Mouse (Mus musculus) G1E (cell line): ENCODE results near the gene Prf1. TPM values are rescaled to one million over a fixed set of nuclear protein-coding genes. Genes with fewer than 3 reads are reported as not detected.

Experiments used
- ATAC-seq: 2 replicates; pipeline ENCODE4 v1.8.0; 2016; ENCODE audit warnings: mild to moderate bottlenecking; ENCODE audit not compliant: insufficient number of reproducible peaks, poor library complexity, low FRiP score, severe bottlenecking; ENCODE audit errors: extremely low read depth
- DNase-seq: peaks from one replicate; pipeline ENCODE4 v3.0.0; 2012; ENCODE audit warnings: low spot score
- H3K27me3 ChIP-seq: 2 replicates; pipeline ENCODE4 v1.6.1; 2012; ENCODE audit warnings: mild to moderate bottlenecking, low read length, inconsistent platforms; ENCODE audit not compliant: insufficient read depth
- H3K36me3 ChIP-seq: replicated peaks from 2 replicates; pipeline ENCODE3; 2012; ENCODE audit warnings: mild to moderate bottlenecking, inconsistent platforms
- H3K4me1 ChIP-seq: 2 replicates; pipeline ENCODE4 v1.6.1; 2012; ENCODE audit warnings: low read depth, low read length, inconsistent platforms, mixed read lengths; ENCODE audit not compliant: insufficient read depth
- H3K4me3 ChIP-seq: 2 replicates; pipeline ENCODE4 v1.5.1; 2012; ENCODE audit warnings: low read depth, mild to moderate bottlenecking, inconsistent platforms, low read length, moderate library complexity, mixed read lengths
- H3K9me3 ChIP-seq: replicated peaks from 2 replicates; pipeline ENCODE4 v1.6.1; 2012; ENCODE audit warnings: inconsistent platforms
- CTCF ChIP-seq: IDR thresholded peaks from 2 replicates; pipeline ENCODE4 v1.5.1; 2012; ENCODE audit warnings: low read depth, low read length, inconsistent platforms, mixed read lengths
- GATA1 ChIP-seq: IDR thresholded peaks from 2 replicates; pipeline ENCODE4 v1.6.1; 2012; ENCODE audit warnings: borderline replicate concordance, low read length, inconsistent platforms, mixed read lengths
- GATA2 ChIP-seq: IDR thresholded peaks from 2 replicates; pipeline ENCODE4 v1.6.1; 2012; ENCODE audit warnings: low read depth, low read length, inconsistent platforms, borderline replicate concordance
- POLR2AphosphoS5 ChIP-seq: IDR thresholded peaks from 2 replicates; pipeline ENCODE4 v1.6.1; 2012; ENCODE audit warnings: low read depth, low read length, inconsistent platforms; ENCODE audit not compliant: insufficient replicate concordance
- TAL1 ChIP-seq: conservative IDR thresholded peaks from 2 replicates; pipeline ENCODE4 v1.6.1; 2012; ENCODE audit warnings: low read depth, low read length, inconsistent platforms, mixed read lengths
- polyA plus RNA-seq: library from polyadenylated mRNA; stranded (reverse); fragments of >175 nt; gene quantifications from 2 replicates; pipeline ENCODE4 v1.2.3, GENCODE M21; 2012
- total RNA-seq, 2 experiments: library from RNA; stranded (forward) in 1 of 2; stranded (reverse) in 1 of 2; fragments of 200-1000 nt in 1 of 2; fragments of >200 nt in 1 of 2; fragmentation: Nextera tagmentation in 1 of 2; gene quantifications; 2 replicates each; pipeline ENCODE4 v1.2.3; 2014 to 2017

Prf1 gene
- total and polyA plus RNA-seq, 3 experiments = 0.05 TPM; not detected in 2

GRCm38 (mm10) chr10:61296713-61297445 lies 754 bp upstream of the Prf1 start:
- H3K27me3 ChIP-seq = no peaks in the 10 kb centered on the region
- ATAC-seq (no peak), DNase-seq (no peak)
- no peak for TF ChIP-seq GATA2
- H3K9me3 ChIP-seq = peaks cover 16% of the 10 kb centered on the region
- no peaks in the 10 kb centered on the region for H3K4me1 ChIP-seq
- no peaks in the 10 kb centered on the region for H3K36me3 ChIP-seq
- H3K4me3 ChIP-seq = no peak overlapping the region

DNA sequence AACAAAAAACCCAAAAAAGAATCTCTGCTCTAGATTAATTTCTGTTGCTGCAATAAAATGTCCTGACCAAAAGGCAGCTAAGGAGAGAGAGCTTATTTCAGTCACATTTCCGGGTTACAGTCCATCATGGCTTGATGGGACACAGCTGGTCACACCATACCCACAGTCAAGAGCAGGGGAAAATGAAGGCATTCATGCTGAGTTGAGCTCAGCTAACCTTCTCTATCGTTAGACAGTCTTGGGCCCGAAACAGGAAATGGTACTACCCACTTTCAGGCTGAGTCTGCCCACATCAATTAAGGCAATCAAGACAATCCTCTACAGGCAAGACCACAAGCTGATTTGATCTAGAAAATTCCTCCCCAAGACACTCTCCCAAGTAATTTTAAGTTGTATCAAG lies 3.4 kb downstream of the Prf1 start:
- H3K4me3 ChIP-seq = no peak overlapping the region
- no peaks in the 10 kb centered on the region for H3K4me1 ChIP-seq
- H3K9me3 ChIP-seq = peaks cover 29% of the 10 kb centered on the region
- no peak for ATAC-seq
- H3K36me3 ChIP-seq = no peaks in the 10 kb centered on the region
- no peak for DNase-seq
- H3K27me3 ChIP-seq = no peaks in the 10 kb centered on the region
- TF ChIP-seq CTCF = no peak
- TF ChIP-seq POLR2AphosphoS5 = no peak
- no peak for TF ChIP-seq TAL1
- TF ChIP-seq GATA2 = no peak
- no peak for TF ChIP-seq GATA1

GRCm38 (mm10) chr10:61304046-61304445 lies 6.4 kb downstream of the Prf1 start:
- Histone ChIP-seq H3K27me3 (no peaks in the 10 kb centered on the region), H3K36me3 (no peaks in the 10 kb centered on the region), H3K9me3 (peaks cover 27% of the 10 kb centered on the region), H3K4me1 (no peaks in the 10 kb centered on the region), H3K4me3 (no peak overlapping the region)
- DNase-seq (no peak), ATAC-seq (no peak)
- no peak for TF ChIP-seq TAL1
- no peak for TF ChIP-seq CTCF
- no peak for TF ChIP-seq GATA2
- TF ChIP-seq POLR2AphosphoS5 = no peak
- TF ChIP-seq GATA1 = no peak

DNA sequence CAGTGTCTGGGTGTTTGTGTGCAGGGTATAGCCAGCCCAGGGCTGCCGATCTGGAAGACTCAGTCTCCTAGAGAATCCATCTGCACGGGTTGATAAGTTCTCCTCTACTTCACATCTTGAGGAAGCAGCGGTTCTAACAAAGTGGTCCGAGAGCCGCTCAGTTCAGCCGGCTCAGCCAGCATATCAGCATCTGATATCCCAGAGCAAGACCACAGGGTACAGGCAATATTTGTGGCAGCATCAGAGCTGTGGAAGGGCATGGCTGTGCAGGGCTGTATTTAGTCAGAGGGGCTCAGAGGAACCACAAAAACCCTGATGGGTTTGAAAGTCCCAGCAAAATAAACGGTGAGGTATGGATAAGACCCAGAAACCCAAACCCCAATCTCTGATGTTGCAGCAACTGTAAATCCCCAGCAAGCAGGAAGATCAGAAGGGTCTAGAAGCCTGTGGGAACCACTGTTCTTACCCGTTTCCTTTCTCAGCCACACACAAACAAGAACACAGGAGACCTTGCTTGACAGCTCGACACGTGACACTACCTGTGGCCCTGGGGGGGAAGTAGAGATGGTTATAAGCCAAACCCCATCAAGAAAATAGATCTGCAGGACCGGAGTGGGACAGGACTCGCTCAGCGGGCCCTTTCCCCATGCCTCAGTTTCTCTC lies 8.4 kb downstream of the Prf1 start:
- H3K9me3 ChIP-seq = peaks cover 22% of the 10 kb centered on the region
- no peaks in the 10 kb centered on the region for H3K27me3 ChIP-seq
- TF ChIP-seq POLR2AphosphoS5 = no peak
- no peak for TF ChIP-seq GATA2
- no peak for TF ChIP-seq CTCF
- TF ChIP-seq GATA1 = no peak
- TF ChIP-seq TAL1 = no peak
- DNase-seq (no peak), ATAC-seq (no peak)
- no peaks in the 10 kb centered on the region for H3K4me1 ChIP-seq
- no peaks in the 10 kb centered on the region for H3K36me3 ChIP-seq
- no peak overlapping the region for H3K4me3 ChIP-seq

DNA sequence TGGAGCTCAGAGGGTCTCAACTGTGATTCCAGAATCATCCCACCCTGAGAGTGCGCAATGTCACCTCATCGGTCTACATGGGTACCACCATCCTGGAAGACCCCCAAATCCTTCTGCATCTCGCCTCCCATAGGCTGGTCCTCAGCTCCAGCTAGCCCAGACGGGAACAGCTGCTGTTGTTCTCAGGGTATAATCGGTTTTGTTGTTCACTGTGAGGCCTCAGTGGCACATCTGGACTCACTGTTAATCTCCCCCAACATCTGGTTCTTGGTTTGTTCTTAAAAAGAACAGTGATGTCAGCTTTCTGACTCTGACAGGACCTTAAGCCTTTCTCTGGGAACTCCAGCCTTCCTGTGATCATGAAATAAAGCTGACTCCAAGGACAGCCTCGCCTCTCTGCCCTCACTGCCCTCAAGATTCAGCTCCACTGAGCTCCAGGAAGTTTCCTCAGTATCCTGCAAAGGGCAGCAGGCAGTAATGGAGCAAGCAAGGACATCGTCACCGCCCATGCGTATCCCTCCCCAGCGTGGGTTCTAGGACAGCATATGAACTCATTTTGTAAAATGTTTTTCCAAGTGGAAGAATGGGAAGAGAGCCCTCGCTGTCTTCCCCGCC lies 11.2 kb downstream of the Prf1 start:
- H3K4me1 ChIP-seq = no peaks in the 10 kb centered on the region
- no peak for TF ChIP-seq TAL1
- TF ChIP-seq GATA1 = no peak
- no peak for TF ChIP-seq GATA2
- no peak for TF ChIP-seq CTCF
- TF ChIP-seq POLR2AphosphoS5 = no peak
- no peaks in the 10 kb centered on the region for H3K27me3 ChIP-seq
- ATAC-seq (no peak), DNase-seq (no peak)
- H3K36me3 ChIP-seq = no peaks in the 10 kb centered on the region
- H3K4me3 ChIP-seq = no peak overlapping the region
- H3K9me3 ChIP-seq = peaks cover 12% of the 10 kb centered on the region; the same call in 1 of the 2 replicates

- peaks cover 12% of the 10 kb centered on the region; the same call in 1 of the 2 replicates for H3K9me3 ChIP-seq
- no peak overlapping the region for H3K4me3 ChIP-seq
- ATAC-seq = no peak
- H3K27me3 ChIP-seq = no peaks in the 10 kb centered on the region
- DNase-seq = no peak
- TF ChIP-seq GATA2 (no peak), GATA1 (no peak), TAL1 (no peak), CTCF (no peak), POLR2AphosphoS5 (no peak)
- no peaks in the 10 kb centered on the region for H3K36me3 ChIP-seq
- no peaks in the 10 kb centered on the region for H3K4me1 ChIP-seq
Measured at GRCm38 (mm10) chr10:61312159-61312558, 14.5 kb downstream of the Prf1 start.
